Mouse (Mus musculus) liver, adult 2 months (tissue): Measurements from ENCODE around the gene Sypl2. TPM values are rescaled to one million over a fixed set of nuclear protein-coding genes. Genes with fewer than 3 reads are reported as not detected.
"Not testable (repeated sequence)": the region's sequence is repeated elsewhere in the genome, so short reads cannot be mapped to it uniquely, and the experiment has no call there.

Source experiments
- DNase-seq: peaks from one replicate; pipeline ENCODE4 v3.0.0-alpha.2; 2011; ENCODE audit warnings: low read depth, low spot score; ENCODE audit errors: extremely low read depth
- H3K27ac ChIP-seq: fragments of 200-500 bp; replicated peaks from 2 replicates; pipeline ENCODE4 v1.5.1; 2012; ENCODE audit warnings: low read depth, mild to moderate bottlenecking, control low read depth, inconsistent platforms, low read length; ENCODE audit not compliant: insufficient read depth
- H3K27me3 ChIP-seq: fragments of 200-500 bp; 2 replicates; pipeline ENCODE4 v1.6.1; 2012; ENCODE audit warnings: mild to moderate bottlenecking, moderate library complexity, low read length, inconsistent platforms; ENCODE audit not compliant: control insufficient read depth, insufficient read depth
- H3K36me3 ChIP-seq: fragments of 200-500 bp; 2 replicates; pipeline ENCODE4 v1.6.1; 2012; ENCODE audit warnings: low read length, inconsistent platforms; ENCODE audit not compliant: control insufficient read depth, insufficient read depth
- H3K4me1 ChIP-seq: fragments of 200-500 bp; 2 replicates; pipeline ENCODE4 v1.6.1; 2011; ENCODE audit warnings: low read length; ENCODE audit not compliant: control insufficient read depth, insufficient read depth
- H3K4me3 ChIP-seq: fragments of 200-500 bp; 2 replicates; pipeline ENCODE4 v1.5.1; 2011; ENCODE audit warnings: low read depth, mild to moderate bottlenecking, control low read depth, low read length, moderate library complexity; ENCODE audit not compliant: insufficient read depth
- H3K79me2 ChIP-seq: fragments of 200-500 bp; 2 replicates; pipeline ENCODE4 v1.6.1; 2012; ENCODE audit warnings: inconsistent platforms, mild to moderate bottlenecking, low read length, moderate library complexity; ENCODE audit not compliant: control insufficient read depth, insufficient read depth
- H3K9ac ChIP-seq: fragments of 200-500 bp; 2 replicates; pipeline ENCODE4 v1.6.1; 2012; ENCODE audit warnings: low read depth, mild to moderate bottlenecking, control low read depth, inconsistent platforms, low read length
- CTCF ChIP-seq: fragments of 200-500 bp; IDR thresholded peaks from 2 replicates; pipeline ENCODE4 v1.5.1; 2011; ENCODE audit warnings: low read depth, low read length, control low read depth
- POLR2A ChIP-seq: fragments of 200-500 bp; IDR thresholded peaks from 2 replicates; pipeline ENCODE4 v1.6.1; 2011; ENCODE audit warnings: low read length, control low read depth; ENCODE audit not compliant: insufficient read depth; ENCODE audit errors: extremely low read depth
- WGBS: fragments of 180-500 bp; shearing (Covaris S2); methylation state at CpG from one replicate; pipeline ENCODE4 v1.1.7; 2018; 5-methylcytosine and 5-hydroxymethylcytosine counted together
- polyA plus RNA-seq: library from polyadenylated mRNA; depleted of rRNA; stranded (reverse); fragments of >200 nt; gene quantifications from 2 replicates; pipeline ENCODE4 v1.2.3, GENCODE M21; 2012
- total RNA-seq: library from RNA; depleted of rRNA; stranded (reverse); fragments of >200 nt; gene quantifications from 2 replicates; pipeline ENCODE4 v1.2.3, GENCODE M21; 2014

Sypl2 gene
- total and polyA plus RNA-seq, 2 experiments = 0.09 TPM

DNA sequence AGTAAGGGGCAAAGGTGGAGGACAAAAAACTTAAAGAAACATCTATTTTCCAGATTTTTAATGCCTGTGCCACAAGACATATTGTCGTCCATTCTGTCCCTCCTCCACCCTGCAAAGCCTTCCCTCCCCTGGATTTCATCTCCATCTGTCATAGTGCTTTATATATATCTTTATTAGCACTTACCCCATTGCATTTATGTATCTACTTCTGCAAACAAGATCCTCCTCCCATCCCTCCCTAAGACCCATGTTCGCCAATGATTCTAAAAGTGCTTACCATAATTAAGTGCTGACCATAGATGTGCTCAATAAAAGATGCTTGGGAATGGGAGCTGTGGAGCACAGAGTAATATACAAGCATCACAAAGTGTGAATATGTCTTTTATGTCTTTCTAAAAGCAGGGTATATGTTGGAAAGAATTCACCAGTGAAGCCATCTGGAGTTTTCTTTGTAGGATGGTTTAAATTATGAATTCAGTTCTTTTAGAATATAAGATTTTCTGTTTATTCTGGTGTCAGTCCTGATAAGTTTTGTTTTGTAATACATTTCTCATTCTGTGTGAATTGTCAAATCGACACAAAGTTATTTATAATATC is 14.9 kb upstream of the Sypl2 start:
- 90% methylated on average over 3 of the region's 3 CpGs for WGBS
- H3K9ac ChIP-seq = no peak overlapping the region

DNA sequence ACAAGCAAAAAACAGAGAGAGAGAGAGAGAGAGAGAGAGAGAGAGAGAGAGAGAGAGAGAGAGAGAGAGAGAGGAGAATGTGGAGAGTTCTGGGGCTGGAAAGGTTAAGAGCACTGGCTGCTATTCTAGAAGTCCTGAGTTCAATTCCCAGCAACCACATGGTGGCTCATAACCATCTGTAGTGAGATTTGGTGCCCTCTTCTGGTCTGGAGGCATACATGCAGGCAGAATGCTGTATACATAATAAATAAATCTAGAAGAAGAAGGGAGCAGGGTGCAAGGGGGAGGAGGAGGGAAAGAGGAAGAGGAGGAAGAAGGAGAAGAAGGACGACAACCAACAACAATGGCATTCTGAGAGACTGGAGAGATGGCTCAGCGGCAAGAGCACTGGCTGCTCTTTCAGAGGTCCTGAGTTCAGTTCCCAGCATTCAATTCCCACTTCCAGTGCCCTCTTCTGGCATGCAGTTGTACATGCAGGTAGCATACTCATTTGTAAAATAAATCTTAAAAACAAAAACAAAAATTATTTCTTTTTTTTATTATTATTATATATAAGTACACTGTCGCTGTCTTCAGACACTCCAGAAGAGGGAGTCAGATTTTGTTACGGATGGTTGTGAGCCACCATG is 11.1 kb upstream of the Sypl2 start:
- TF ChIP-seq CTCF = 0 out of 2 replicates have a peak, but pooled peaks have one; percentile 6
- not testable (repeated sequence) for H3K4me1 ChIP-seq, H3K9ac ChIP-seq, H3K4me3 ChIP-seq, H3K27ac ChIP-seq, H3K36me3 ChIP-seq, H3K79me2 ChIP-seq, DNase-seq, H3K27me3 ChIP-seq
- 85% methylated on average over 4 of the region's 4 CpGs for WGBS

More for the DNA sequence above, 14.9 kb upstream of the Sypl2 start:
- H3K27ac ChIP-seq = no peak overlapping the region
- TF ChIP-seq CTCF (no peak), POLR2A (no peak)
- no peaks in the 10 kb centered on the region for H3K27me3 ChIP-seq
- no peaks in the 10 kb centered on the region for H3K4me1 ChIP-seq
- no peak overlapping the region for H3K4me3 ChIP-seq
- DNase-seq = no peak
- H3K79me2 ChIP-seq = no peaks in the 10 kb centered on the region
- no peaks in the 10 kb centered on the region for H3K36me3 ChIP-seq

GRCm38 (mm10) chr3:108231646-108232045 is 5.2 kb upstream of the Sypl2 start:
- H3K36me3 ChIP-seq = no peaks in the 10 kb centered on the region
- H3K79me2 ChIP-seq = no peaks in the 10 kb centered on the region
- H3K4me1 ChIP-seq = no peaks in the 10 kb centered on the region
- H3K27me3 ChIP-seq = no peaks in the 10 kb centered on the region
- no peak overlapping the region for H3K9ac ChIP-seq
- DNase-seq = no peak
- H3K27ac ChIP-seq = no peak overlapping the region
- no peak for TF ChIP-seq CTCF
- no peak for TF ChIP-seq POLR2A
- no peak overlapping the region for H3K4me3 ChIP-seq
- WGBS = 76% methylated on average over 4 of the region's 4 CpGs

- WGBS = 91% methylated on average over 2 of the region's 2 CpGs
- TF ChIP-seq POLR2A (no peak), CTCF (no peak)
- Histone ChIP-seq H3K27ac (no peak overlapping the region), H3K9ac (no peak overlapping the region), H3K79me2 (no peaks in the 10 kb centered on the region), H3K36me3 (no peaks in the 10 kb centered on the region), H3K4me3 (no peak overlapping the region), H3K27me3 (peaks cover 5% of the 10 kb centered on the region; the same call in 1 of the 2 replicates), H3K4me1 (no peaks in the 10 kb centered on the region)
- DNase-seq = no peak
Measured at GRCm38 (mm10) chr3:108227521-108227920, 1.1 kb upstream of the Sypl2 start.

DNA sequence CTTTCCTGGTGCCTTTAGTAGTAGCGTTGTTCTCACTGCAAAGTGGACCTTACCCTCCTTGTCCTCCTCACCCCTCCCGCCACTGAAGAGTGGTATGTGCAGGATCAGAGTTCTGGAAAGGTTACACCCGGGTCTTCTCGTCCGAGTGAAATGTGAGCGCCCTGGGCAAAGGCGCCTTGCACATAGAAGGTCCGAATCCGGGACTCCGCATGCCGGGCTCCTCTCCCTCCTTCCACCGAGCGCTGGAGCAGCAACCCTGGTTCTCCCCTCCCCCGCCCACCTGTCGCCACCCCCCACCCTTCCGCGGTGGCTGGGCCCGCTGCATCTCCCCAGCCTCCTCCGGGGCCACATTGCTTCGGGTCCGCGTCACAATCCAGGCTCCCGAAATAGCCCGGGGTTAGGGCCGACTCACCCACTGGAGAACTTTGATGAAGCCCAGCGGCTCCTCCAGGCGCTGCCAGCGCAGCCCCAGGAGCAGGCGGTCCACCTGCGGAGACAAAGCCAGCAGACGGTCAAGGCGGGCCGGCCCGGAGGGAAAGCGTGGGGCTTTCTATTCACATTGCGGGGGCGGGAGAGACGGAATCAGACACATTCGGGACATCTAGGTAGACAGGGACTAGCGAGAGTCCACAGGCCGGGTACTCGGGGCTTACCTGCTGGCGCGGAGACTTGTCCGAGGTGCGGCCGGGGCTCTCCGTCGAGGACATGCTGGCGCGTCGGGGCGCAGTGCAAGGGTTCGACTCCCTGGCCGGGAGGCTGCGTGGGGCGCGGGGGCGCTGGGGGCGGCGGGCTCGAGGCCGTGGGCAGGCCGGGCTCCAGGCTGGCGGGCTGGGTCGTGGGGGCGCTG is 514 bp downstream of the Sypl2 start:
- 9% methylated on average over 63 of the region's 67 CpGs for WGBS
- Histone ChIP-seq H3K4me3 (peak overlapping the region; percentile 19; the same call in 1 of the 2 replicates), H3K9ac (0 out of 2 replicates have a peak overlapping the region, but pooled peaks have one; percentile 3), H3K36me3 (no peaks in the 10 kb centered on the region), H3K27ac (no peak overlapping the region), H3K4me1 (no peaks in the 10 kb centered on the region), H3K79me2 (no peaks in the 10 kb centered on the region), H3K27me3 (peaks cover 5% of the 10 kb centered on the region; the same call in 1 of the 2 replicates)
- DNase-seq = no peak
- TF ChIP-seq CTCF (no peak), POLR2A (no peak)
